Mouse (Mus musculus) ES-E14 (cell line): ENCODE results near the gene Rabep1. TPM values are rescaled to one million over a fixed set of nuclear protein-coding genes. Genes with fewer than 3 reads are reported as not detected.

Experiments
- DNase-seq: peaks from one replicate; pipeline ENCODE4 v3.0.0-alpha.2; 2013; ENCODE audit warnings: low read depth, low spot score
- H3K27ac ChIP-seq: 2 replicates; pipeline ENCODE4 v1.5.1; 2012; ENCODE audit warnings: low read depth, mild to moderate bottlenecking, low read length, moderate library complexity, mixed read lengths; ENCODE audit not compliant: poor library complexity, insufficient read depth, severe bottlenecking
- H3K36me3 ChIP-seq: 2 replicates; pipeline ENCODE4 v1.6.1; 2012; ENCODE audit warnings: mild to moderate bottlenecking, low read length, moderate library complexity, mixed read lengths; ENCODE audit not compliant: control insufficient read depth, poor library complexity, insufficient read depth, severe bottlenecking
- H3K4me1 ChIP-seq, 2 experiments: fragments of 150-350 bp in 1 of 2; sonication (generic) in 1 of 2; 2 replicates each; pipeline ENCODE4 v1.6.1; 2012; ENCODE audit warnings: low read length in 2 of 2, mild to moderate bottlenecking in 1 of 2, mixed read lengths in 1 of 2; ENCODE audit not compliant: control insufficient read depth in 2 of 2, insufficient read depth in 2 of 2, poor library complexity in 1 of 2
- H3K4me3 ChIP-seq, 2 experiments: fragments of 150-350 bp in 1 of 2; sonication (generic) in 1 of 2; 2 replicates each; pipeline ENCODE4 v1.5.1; 2012; ENCODE audit warnings: low read length in 2 of 2, low read depth in 1 of 2, mild to moderate bottlenecking in 1 of 2, mixed read lengths in 1 of 2; ENCODE audit not compliant: insufficient read depth in 1 of 2, poor library complexity in 1 of 2, severe bottlenecking in 1 of 2
- H3K9ac ChIP-seq: 2 replicates; pipeline ENCODE4 v1.6.1; 2012; ENCODE audit warnings: low read depth, mild to moderate bottlenecking, low read length, mixed read lengths; ENCODE audit not compliant: poor library complexity, insufficient read depth, severe bottlenecking
- H3K9me3 ChIP-seq: fragments of 150-350 bp; sonication (generic); 2 replicates; pipeline ENCODE4 v1.6.1; 2012; ENCODE audit warnings: low read depth, mild to moderate bottlenecking, low read length; ENCODE audit not compliant: control insufficient read depth, insufficient read depth
- CHD2 ChIP-seq: IDR thresholded peaks from 2 replicates; pipeline ENCODE4 v1.6.1; 2014; ENCODE audit warnings: mild to moderate bottlenecking, low read depth, low read length, inconsistent platforms
- HCFC1 ChIP-seq: IDR thresholded peaks from 2 replicates; pipeline ENCODE4 v1.6.1; 2012; ENCODE audit warnings: low read length, inconsistent platforms, borderline replicate concordance; ENCODE audit not compliant: insufficient read depth
- MAFK ChIP-seq: IDR thresholded peaks from 2 replicates; pipeline ENCODE4 v1.6.1; 2014; ENCODE audit warnings: mild to moderate bottlenecking, low read depth, low read length, inconsistent platforms; ENCODE audit not compliant: insufficient read depth
- ZC3H11A ChIP-seq: IDR thresholded peaks from 2 replicates; pipeline ENCODE4 v1.6.1; 2012; ENCODE audit warnings: low read depth, mild to moderate bottlenecking, inconsistent platforms, low read length, borderline replicate concordance
- ZNF384 ChIP-seq: IDR thresholded peaks from 2 replicates; pipeline ENCODE4 v1.6.1; 2012; ENCODE audit warnings: low read depth, low read length, inconsistent platforms
- in situ Hi-C, 2 experiments: fragments of 600-800 bp; cut with MboI; formaldehyde crosslinking; loops; one replicate each; pipeline ENCODE4 v1.15.1; 2025; ENCODE audit warnings: low sequenced_read_pairs in 2 of 2, inconsistent platforms in 1 of 2; ENCODE audit not compliant: unreplicated experiment in 2 of 2
- total RNA-seq: library from RNA; depleted of rRNA; stranded (reverse); fragments of 300-350 nt; gene quantifications from 2 replicates; pipeline ENCODE4 v1.2.3, GENCODE M21; 2012

The Rabep1 gene
- total RNA-seq, 1 experiment, result 38.8 TPM

DNA sequence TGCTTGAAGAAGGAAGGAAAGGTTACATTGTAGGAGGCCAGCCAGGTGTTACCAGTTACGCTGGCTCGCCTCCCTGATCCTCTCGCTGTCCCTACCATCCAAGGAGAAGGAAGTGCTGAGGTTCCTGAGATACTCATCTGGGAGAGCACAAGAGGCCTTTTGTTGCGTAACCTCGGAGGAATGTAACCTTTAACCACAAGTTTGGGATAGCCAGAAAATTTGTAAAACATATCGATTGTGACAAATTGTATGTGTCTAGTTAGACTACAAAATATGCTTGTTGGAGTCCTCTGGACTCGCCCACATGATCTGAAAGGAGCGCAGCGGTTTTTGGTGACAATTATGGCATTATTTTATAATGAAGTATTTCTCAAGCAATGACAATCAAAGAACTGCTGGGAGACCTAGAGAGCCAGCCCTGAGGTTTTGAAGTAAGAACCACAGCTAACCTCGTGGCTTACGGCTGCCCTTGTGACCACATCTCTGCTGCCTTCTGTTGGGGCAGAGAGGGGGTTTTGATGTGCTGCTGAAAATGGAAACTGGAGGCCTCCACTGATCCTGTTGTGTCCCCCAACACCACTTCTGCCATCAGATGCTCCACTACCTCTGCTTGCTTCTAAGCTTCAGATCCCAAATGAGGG lies 15.5 kb upstream of the Rabep1 start:
- Histone ChIP-seq H3K4me3 (no peak overlapping the region), H3K4me1 (no peaks in the 10 kb centered on the region), H3K9ac (no peak overlapping the region), H3K9me3 (no peaks in the 10 kb centered on the region), H3K27ac (no peak overlapping the region), H3K36me3 (no peaks in the 10 kb centered on the region)
- in situ Hi-C loops, result no loop called here
- no peak for TF ChIP-seq ZNF384
- no peak for TF ChIP-seq HCFC1
- TF ChIP-seq MAFK, result no peak
- TF ChIP-seq ZC3H11A, result no peak
- no peak for DNase-seq

DNA sequence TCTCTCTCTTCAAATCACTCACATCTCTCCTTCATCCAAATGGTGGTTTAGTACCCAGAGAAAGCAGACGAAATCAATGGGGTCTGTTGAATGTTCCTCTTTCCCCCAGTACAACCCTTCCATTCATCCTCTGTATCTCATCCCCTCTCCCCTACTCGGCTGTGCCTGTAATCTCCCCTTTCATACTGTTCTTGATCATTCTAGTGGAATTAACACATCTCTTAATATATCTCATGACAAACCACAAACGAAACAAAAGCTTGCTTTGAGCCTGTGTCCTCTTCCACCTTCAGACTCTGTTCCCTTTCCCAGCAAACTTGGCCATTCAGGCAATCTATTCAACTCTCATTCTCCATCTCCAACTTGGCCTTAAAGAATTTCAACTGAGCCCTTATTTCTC lies 13.4 kb upstream of the Rabep1 start:
- Histone ChIP-seq H3K9ac (no peak overlapping the region), H3K4me1 (no peaks in the 10 kb centered on the region), H3K36me3 (no peaks in the 10 kb centered on the region), H3K27ac (no peak overlapping the region), H3K4me3 (no peak overlapping the region), H3K9me3 (no peaks in the 10 kb centered on the region)
- DNase-seq, result no peak
- no peak for TF ChIP-seq CHD2
- no peak for TF ChIP-seq MAFK
- no peak for TF ChIP-seq HCFC1
- no peak for TF ChIP-seq ZC3H11A
- TF ChIP-seq ZNF384, result no peak
- in situ Hi-C loops, result no loop called here

DNA sequence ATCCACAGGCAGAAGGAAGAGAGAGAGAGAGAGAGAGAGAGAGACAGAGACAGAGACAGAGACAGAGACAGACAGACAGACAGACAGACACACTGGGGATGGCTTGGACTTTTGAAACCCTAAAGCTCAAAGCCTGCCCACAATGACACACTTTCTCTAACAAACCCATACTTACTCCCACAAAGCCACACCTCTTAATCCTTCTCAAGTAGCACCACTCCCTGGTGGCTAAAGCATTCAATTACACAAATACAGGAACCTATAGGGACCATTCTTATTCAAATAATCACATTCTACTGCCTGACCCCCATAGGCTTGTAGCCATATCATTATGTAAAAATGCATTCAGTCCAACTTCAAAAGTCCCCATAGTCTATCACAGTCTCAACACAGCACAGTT lies 11.2 kb upstream of the Rabep1 start:
- Histone ChIP-seq H3K9me3 (no peaks in the 10 kb centered on the region), H3K9ac (no peak overlapping the region), H3K36me3 (no peaks in the 10 kb centered on the region), H3K4me1 (no peaks in the 10 kb centered on the region), H3K27ac (no peak overlapping the region; the same call in 1 of the 2 replicates), H3K4me3 (no peak overlapping the region)
- in situ Hi-C loops, result no loop called here
- DNase-seq, result no peak
- no peak for TF ChIP-seq CHD2
- TF ChIP-seq ZNF384, result no peak
- no peak for TF ChIP-seq MAFK
- no peak for TF ChIP-seq HCFC1
- no peak for TF ChIP-seq ZC3H11A

DNA sequence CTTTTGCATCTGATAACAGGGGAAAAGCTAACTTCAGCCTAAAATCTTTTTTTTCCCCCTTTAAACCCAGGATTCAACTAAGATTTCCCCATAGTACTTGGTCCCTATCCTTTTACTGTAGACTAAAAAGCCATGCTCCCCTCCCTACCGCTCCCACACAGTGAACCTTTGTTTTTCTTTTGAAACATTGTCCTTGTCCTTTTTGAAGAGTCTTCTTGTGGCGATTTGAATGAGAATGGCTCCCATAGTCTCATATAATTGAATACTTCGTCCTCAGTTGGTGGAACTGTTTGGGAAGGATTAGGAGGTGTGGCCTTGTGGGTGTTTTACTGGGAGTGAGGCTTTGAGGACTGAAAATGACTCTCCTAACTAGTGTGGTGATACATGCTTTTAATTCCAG lies 10.7 kb upstream of the Rabep1 start:
- DNase-seq, result no peak
- Histone ChIP-seq H3K9ac (no peak overlapping the region), H3K36me3 (no peaks in the 10 kb centered on the region), H3K27ac (no peak overlapping the region; the same call in 1 of the 2 replicates), H3K4me1 (no peaks in the 10 kb centered on the region), H3K9me3 (no peaks in the 10 kb centered on the region), H3K4me3 (no peak overlapping the region)
- TF ChIP-seq ZNF384, result no peak
- TF ChIP-seq MAFK, result no peak
- TF ChIP-seq ZC3H11A, result no peak
- no peak for TF ChIP-seq CHD2
- TF ChIP-seq HCFC1, result no peak
- in situ Hi-C loops, result no loop called here

DNA sequence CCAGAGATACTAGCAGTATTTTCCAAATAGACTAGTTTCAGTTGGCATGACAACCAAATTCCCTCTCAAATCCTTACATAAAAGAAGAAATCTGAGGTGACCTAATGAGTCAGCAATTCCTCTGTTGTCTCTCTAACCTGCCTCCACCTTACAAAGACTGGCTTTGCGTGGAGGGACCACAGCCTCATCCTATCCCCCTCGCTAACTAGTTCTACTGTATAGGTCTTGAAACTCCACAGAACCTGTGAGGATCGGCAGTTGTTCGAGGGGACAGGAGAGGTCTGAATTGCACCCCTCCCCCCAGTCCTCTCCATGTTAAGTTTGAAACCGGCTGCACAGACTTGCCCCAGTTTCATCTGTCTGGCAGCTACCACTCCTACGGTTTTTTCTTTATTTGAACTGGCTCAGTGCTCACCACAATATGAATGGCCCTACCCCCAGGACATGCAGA lies 9.2 kb upstream of the Rabep1 start:
- Histone ChIP-seq H3K4me3 (no peak overlapping the region), H3K9ac (no peak overlapping the region), H3K9me3 (no peaks in the 10 kb centered on the region), H3K4me1 (no peaks in the 10 kb centered on the region), H3K27ac (0 out of 2 replicates have a peak overlapping the region, but pooled peaks have one; percentile 17), H3K36me3 (no peaks in the 10 kb centered on the region)
- no peak for DNase-seq
- TF ChIP-seq ZNF384, result no peak
- TF ChIP-seq MAFK, result peak; percentile 70
- in situ Hi-C loops, result no loop called here
